Mouse (Mus musculus) heart, postnatal 0 days (tissue): ENCODE measurements around the gene Stxbp5l. TPM values are rescaled to one million over a fixed set of nuclear protein-coding genes. Genes with fewer than 3 reads are reported as not detected.
"Not testable (repeated sequence)": the region's sequence is repeated elsewhere in the genome, so short reads cannot be mapped to it uniquely, and the experiment has no call there.

Experiments
- ATAC-seq: fragments of 200-750 bp; cut with Nextera tagmentation; 2 replicates; pipeline ENCODE4 v1.8.0; 2017; ENCODE audit warnings: low read depth, moderate number of reproducible peaks, moderate library complexity; ENCODE audit not compliant: insufficient read depth
- DNase-seq: peaks from one replicate; pipeline ENCODE4 v3.0.0-alpha.2; 2016; ENCODE audit warnings: low spot score
- H3K27ac ChIP-seq: fragments of 300-500 bp; sonication (generic); 2 replicates; pipeline ENCODE4 v1.5.1; 2014; ENCODE audit warnings: low read depth, mild to moderate bottlenecking
- H3K27me3 ChIP-seq: fragments of 300-500 bp; sonication (generic); 2 replicates; pipeline ENCODE4 v1.6.1; 2014; ENCODE audit warnings: low read length, mixed read lengths; ENCODE audit not compliant: control insufficient read depth, insufficient read depth
- H3K36me3 ChIP-seq: fragments of 300-500 bp; sonication (generic); replicated peaks from 2 replicates; pipeline ENCODE4 v1.6.1; 2014; ENCODE audit warnings: low read length, mixed read lengths; ENCODE audit not compliant: control insufficient read depth, insufficient read depth
- H3K4me1 ChIP-seq: fragments of 300-500 bp; sonication (generic); 2 replicates; pipeline ENCODE4 v1.6.1; 2014; ENCODE audit warnings: antibody characterized with exemption; ENCODE audit not compliant: control insufficient read depth, insufficient read depth
- H3K4me2 ChIP-seq: fragments of 300-500 bp; sonication (generic); 2 replicates; pipeline ENCODE4 v1.6.1; 2014; ENCODE audit warnings: low read depth, mild to moderate bottlenecking, low read length, moderate library complexity
- H3K4me3 ChIP-seq: fragments of 300-500 bp; sonication (generic); 2 replicates; pipeline ENCODE4 v1.5.1; 2014; ENCODE audit warnings: low read depth, low read length
- H3K9ac ChIP-seq: fragments of 300-500 bp; sonication (generic); replicated peaks from 2 replicates; pipeline ENCODE4 v1.6.1; 2014; ENCODE audit warnings: low read depth, low read length, mixed read lengths
- H3K9me3 ChIP-seq: fragments of 300-500 bp; sonication (generic); replicated peaks from 2 replicates; pipeline ENCODE4 v1.6.1; 2016; ENCODE audit warnings: low read length; ENCODE audit not compliant: control insufficient read depth
- CTCF ChIP-seq: IDR thresholded peaks from 2 replicates; pipeline ENCODE4 v1.5.1; 2016; ENCODE audit warnings: antibody characterized with exemption, control low read depth, low read depth
- EP300 ChIP-seq: IDR thresholded peaks from 2 replicates; pipeline ENCODE4 v1.6.1; 2016; ENCODE audit warnings: antibody characterized with exemption, low read depth
- WGBS: fragments of 180-500 bp; shearing (Covaris S2); extraction: QIAGEN DNeasy Blood & Tissue Kit; methylation state at CpG from one replicate; pipeline ENCODE4 v1.1.7; 2014; 5-methylcytosine and 5-hydroxymethylcytosine counted together
- polyA plus RNA-seq: library from polyadenylated mRNA; unstranded; fragments of >200 nt; fragmentation: Nextera tagmentation; extraction: Ambion mirVana; gene quantifications from 2 replicates; pipeline ENCODE4 v1.2.1, GENCODE M21; 2015
- total RNA-seq: library from RNA; depleted of rRNA; stranded (reverse); fragments of >200 nt; gene quantifications from 2 replicates; pipeline ENCODE4 v1.2.3, GENCODE M21; 2014; ENCODE audit warnings: low replicate concordance

Stxbp5l gene
- total and polyA plus RNA-seq, 2 experiments from 2014 or later = 0.12 TPM; not detected in 1

- DNase-seq (no peak), ATAC-seq (no peak)
- no peaks in the 10 kb centered on the region for H3K9me3 ChIP-seq
- H3K27ac ChIP-seq = no peak overlapping the region
- no peaks in the 10 kb centered on the region for H3K4me1 ChIP-seq
- no peak overlapping the region for H3K4me3 ChIP-seq
- H3K4me2 ChIP-seq = no peak overlapping the region
- H3K36me3 ChIP-seq = no peaks in the 10 kb centered on the region
- TF ChIP-seq EP300 = no peak
- no peak for TF ChIP-seq CTCF
- H3K27me3 ChIP-seq = no peaks in the 10 kb centered on the region
- H3K9ac ChIP-seq = no peak overlapping the region
- WGBS = 42% methylated on average over 1 of the region's 1 CpGs
Measured at GRCm38 (mm10) chr16:37280206-37280605, 104.6 kb downstream of the Stxbp5l start.

- Histone ChIP-seq H3K9me3 (no peaks in the 10 kb centered on the region), H3K9ac (no peak overlapping the region), H3K4me1 (no peaks in the 10 kb centered on the region), H3K4me2 (no peak overlapping the region), H3K27ac (no peak overlapping the region), H3K27me3 (no peaks in the 10 kb centered on the region), H3K36me3 (no peaks in the 10 kb centered on the region), H3K4me3 (no peak overlapping the region)
- ATAC-seq (no peak), DNase-seq (no peak)
- no peak for TF ChIP-seq EP300
- no peak for TF ChIP-seq CTCF
Measured at GRCm38 (mm10) chr16:37273681-37274080, 111.1 kb downstream of the Stxbp5l start.

DNA sequence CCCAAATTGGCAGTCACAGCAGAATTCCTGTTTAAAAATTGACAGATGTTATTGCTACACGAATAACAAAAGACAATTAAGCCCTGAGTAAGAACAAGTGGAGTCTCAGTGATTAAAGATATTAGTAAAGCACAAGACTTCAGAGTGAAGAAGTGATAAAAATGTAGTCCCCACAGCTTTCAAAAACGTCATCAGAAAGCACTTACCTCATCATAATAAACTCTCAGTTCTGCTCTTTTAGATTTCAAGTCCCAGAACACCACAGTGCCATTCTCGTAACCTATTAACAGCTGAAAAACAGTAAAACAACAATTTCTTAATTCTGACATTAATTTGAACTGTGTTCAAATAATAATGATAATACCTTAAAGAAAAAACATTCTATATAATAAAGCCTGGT is 123.1 kb downstream of the Stxbp5l start:
- Histone ChIP-seq H3K27me3 (no peaks in the 10 kb centered on the region), H3K4me1 (no peaks in the 10 kb centered on the region), H3K9ac (no peak overlapping the region), H3K4me2 (no peak overlapping the region), H3K4me3 (no peak overlapping the region), H3K36me3 (no peaks in the 10 kb centered on the region), H3K27ac (no peak overlapping the region), H3K9me3 (no peaks in the 10 kb centered on the region)
- WGBS = 49% methylated on average over 3 of the region's 3 CpGs
- ATAC-seq = no peak
- no peak for DNase-seq
- TF ChIP-seq EP300 = no peak
- no peak for TF ChIP-seq CTCF

DNA sequence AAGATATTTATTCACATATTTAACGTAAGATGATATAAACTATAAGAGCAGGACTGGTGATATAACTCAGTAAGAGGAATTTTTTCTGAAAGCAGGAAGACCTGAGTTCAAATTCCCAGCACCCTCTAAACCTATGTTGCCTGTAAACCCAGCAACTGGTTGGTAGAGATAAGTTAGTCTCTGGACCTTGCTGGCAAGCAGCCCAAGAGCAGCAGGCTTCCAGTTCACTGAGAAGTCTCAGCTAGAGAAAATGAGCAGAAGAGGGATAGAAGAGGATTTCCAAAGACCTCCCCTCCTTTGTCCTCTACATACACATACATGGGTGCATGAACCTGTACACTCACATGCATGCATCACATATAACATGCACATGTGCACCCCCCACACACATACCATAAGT is 165.6 kb downstream of the Stxbp5l start:
- Histone ChIP-seq H3K9ac (no peak overlapping the region), H3K4me3 (no peak overlapping the region), H3K36me3 (no peaks in the 10 kb centered on the region), H3K27ac (no peak overlapping the region), H3K4me1 (no peaks in the 10 kb centered on the region), H3K4me2 (no peak overlapping the region), H3K9me3 (no peaks in the 10 kb centered on the region), H3K27me3 (no peaks in the 10 kb centered on the region)
- DNase-seq (no peak), ATAC-seq (no peak)
- TF ChIP-seq EP300 = no peak
- no peak for TF ChIP-seq CTCF
- WGBS = 75% methylated on average over 1 of the region's 1 CpGs

GRCm38 (mm10) chr16:37208783-37209182 is 176.0 kb downstream of the Stxbp5l start:
- TF ChIP-seq CTCF = no peak
- no peak for TF ChIP-seq EP300
- Histone ChIP-seq H3K4me1 (no peaks in the 10 kb centered on the region), H3K9ac (no peak overlapping the region), H3K36me3 (no peaks in the 10 kb centered on the region), H3K27me3 (no peaks in the 10 kb centered on the region), H3K4me2 (no peak overlapping the region), H3K9me3 (no peaks in the 10 kb centered on the region), H3K4me3 (no peak overlapping the region), H3K27ac (no peak overlapping the region)
- no peak for DNase-seq
- ATAC-seq = no peak

DNA sequence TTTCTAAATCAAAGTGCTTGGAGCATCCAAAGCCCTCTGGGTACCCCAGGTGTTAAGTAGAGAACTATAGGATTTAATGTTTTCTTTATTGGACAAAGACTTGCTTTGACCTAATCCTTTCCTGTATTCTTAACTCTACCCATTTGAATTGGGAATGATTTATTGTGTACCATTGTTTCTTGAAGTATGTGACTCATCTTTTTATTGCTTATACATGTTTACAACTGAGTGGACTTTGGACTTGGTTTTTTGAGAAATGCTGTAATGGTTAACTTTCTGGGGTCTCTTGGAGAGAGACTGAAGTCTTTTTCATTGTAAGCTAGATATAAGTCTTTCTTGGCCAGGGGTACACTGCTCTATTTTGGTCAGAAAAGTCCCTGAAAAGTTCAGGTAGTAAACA is 190.6 kb downstream of the Stxbp5l start:
- Histone ChIP-seq H3K27ac (no peak overlapping the region), H3K27me3 (no peaks in the 10 kb centered on the region), H3K4me1 (no peaks in the 10 kb centered on the region), H3K4me3 (no peak overlapping the region), H3K36me3 (no peaks in the 10 kb centered on the region), H3K9ac (no peak overlapping the region), H3K4me2 (no peak overlapping the region), H3K9me3 (no peaks in the 10 kb centered on the region)
- TF ChIP-seq EP300 (no peak), CTCF (no peak)
- DNase-seq (no peak), ATAC-seq (no peak)

DNA sequence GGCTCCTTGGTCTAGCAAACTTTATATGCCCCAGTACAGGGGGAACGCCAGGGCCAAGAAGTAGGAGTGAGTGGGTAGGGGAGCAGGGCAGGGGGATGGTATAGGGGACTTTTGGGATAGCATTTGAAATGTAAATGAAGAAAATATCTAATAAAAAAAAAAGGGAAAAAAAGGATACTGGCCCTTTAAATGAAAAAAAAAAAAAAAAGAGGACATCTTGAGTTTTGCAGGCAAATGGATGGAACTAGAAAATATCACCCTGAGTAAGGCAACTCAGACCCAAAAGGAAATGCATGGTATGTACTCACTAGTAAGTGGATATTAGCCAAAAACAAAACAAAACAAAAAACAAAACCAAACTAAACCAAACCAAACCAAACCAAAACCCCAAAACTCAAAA is 259.6 kb downstream of the Stxbp5l start:
- not testable (repeated sequence) for H3K9ac ChIP-seq, H3K4me2 ChIP-seq, DNase-seq, H3K4me3 ChIP-seq, H3K4me1 ChIP-seq, H3K27me3 ChIP-seq, H3K36me3 ChIP-seq, ATAC-seq, H3K9me3 ChIP-seq, H3K27ac ChIP-seq
- 81% methylated on average over 1 of the region's 1 CpGs for WGBS
